Mouse (Mus musculus) MEL (cell line): ENCODE measurements around the gene Pigt. TPM values are rescaled to one million over a fixed set of nuclear protein-coding genes. Genes with fewer than 3 reads are reported as not detected.

Experiments used
- DNase-seq: peaks from one replicate; pipeline ENCODE4 v3.0.0; 2011; ENCODE audit warnings: low read depth, low spot score
- H3K27ac ChIP-seq: 2 replicates; pipeline ENCODE4 v1.5.1; 2012; ENCODE audit warnings: low read depth, mild to moderate bottlenecking, control low read depth, low read length, moderate library complexity; ENCODE audit not compliant: control insufficient read depth
- H3K27me3 ChIP-seq, 2 experiments: fragments of 150-350 bp in 1 of 2; sonication (generic) in 1 of 2; 2 replicates each; pipeline ENCODE4 v1.6.1; 2012; ENCODE audit warnings: low read length in 2 of 2, mild to moderate bottlenecking in 2 of 2, improper control_type of control experiment in 1 of 2, moderate library complexity in 1 of 2; ENCODE audit not compliant: insufficient read depth in 2 of 2, control insufficient read depth in 1 of 2
- H3K36me3 ChIP-seq, 2 experiments: 2 replicates each; pipeline ENCODE4 v1.6.1; 2012 to 2014; ENCODE audit warnings: low read length in 2 of 2, improper control_type of control experiment in 1 of 2, inconsistent platforms in 1 of 2, mild to moderate bottlenecking in 1 of 2; ENCODE audit not compliant: insufficient read depth in 2 of 2, control insufficient read depth in 1 of 2
- H3K4me1 ChIP-seq, 2 experiments: fragments of 150-350 bp in 1 of 2; sonication (generic) in 1 of 2; 2 replicates each; pipeline ENCODE4 v1.6.1; 2012; ENCODE audit warnings: low read length in 2 of 2, improper control_type of control experiment in 1 of 2, mild to moderate bottlenecking in 1 of 2; ENCODE audit not compliant: insufficient read depth in 2 of 2, control insufficient read depth in 1 of 2
- H3K4me3 ChIP-seq, 2 experiments: fragments of 150-350 bp in 1 of 2; sonication (generic) in 1 of 2; 2 replicates each; pipeline ENCODE4 v1.5.1; 2012; ENCODE audit warnings: low read depth in 2 of 2, low read length in 2 of 2, mild to moderate bottlenecking in 2 of 2, moderate library complexity in 2 of 2, control low read depth in 1 of 2, improper control_type of control experiment in 1 of 2; ENCODE audit not compliant: control insufficient read depth in 1 of 2, insufficient read depth in 1 of 2
- H3K79me2 ChIP-seq: 2 replicates; pipeline ENCODE4 v1.6.1; 2012; ENCODE audit warnings: mild to moderate bottlenecking, low read length, moderate library complexity; ENCODE audit not compliant: control insufficient read depth, poor library complexity, insufficient read depth
- H3K9ac ChIP-seq: 2 replicates; pipeline ENCODE4 v1.6.1; 2012; ENCODE audit warnings: low read depth, mild to moderate bottlenecking, control low read depth, low read length, moderate library complexity; ENCODE audit not compliant: control insufficient read depth, poor library complexity, severe bottlenecking
- H3K9me3 ChIP-seq: fragments of 150-350 bp; sonication (generic); replicated peaks from 2 replicates; pipeline ENCODE4 v1.6.1; 2012; ENCODE audit warnings: mild to moderate bottlenecking, low read length, improper control_type of control experiment, moderate library complexity; ENCODE audit not compliant: insufficient read depth
- E2F4 ChIP-seq: IDR thresholded peaks from 2 replicates; pipeline ENCODE4 v1.6.1; 2011; ENCODE audit warnings: low read depth, low read length, improper control_type of control experiment, borderline replicate concordance
- EP300 ChIP-seq, 2 experiments: IDR thresholded peaks; 2 replicates each; pipeline ENCODE4 v1.6.1; 2011; ENCODE audit warnings: improper control_type of control experiment in 2 of 2, low read length in 2 of 2, low read depth in 1 of 2, mild to moderate bottlenecking in 1 of 2
- ETS1 ChIP-seq: IDR thresholded peaks from 2 replicates; pipeline ENCODE4 v1.6.1; 2012; ENCODE audit warnings: low read depth, mild to moderate bottlenecking, inconsistent platforms, low read length, improper control_type of control experiment, moderate library complexity
- KAT2A ChIP-seq: conservative IDR thresholded peaks from 2 replicates; pipeline ENCODE4 v1.6.1; 2012; ENCODE audit warnings: low read depth, low read length, improper control_type of control experiment, inconsistent platforms
- MAFK ChIP-seq: IDR thresholded peaks from 2 replicates; pipeline ENCODE4 v1.6.1; 2011; ENCODE audit warnings: low read depth, mild to moderate bottlenecking, low read length, improper control_type of control experiment, borderline replicate concordance
- MAZ ChIP-seq: IDR thresholded peaks from 2 replicates; pipeline ENCODE4 v1.6.1; 2012; ENCODE audit warnings: low read depth, mild to moderate bottlenecking, inconsistent platforms, low read length, improper control_type of control experiment
- MYC ChIP-seq: IDR thresholded peaks from 2 replicates; pipeline ENCODE4 v1.6.1; 2011; ENCODE audit warnings: low read depth, mild to moderate bottlenecking, low read length, improper control_type of control experiment, moderate library complexity
- NELFE ChIP-seq: IDR thresholded peaks from 2 replicates; pipeline ENCODE4 v1.6.1; 2011; ENCODE audit warnings: low read depth, low read length, improper control_type of control experiment
- NRF1 ChIP-seq: IDR thresholded peaks from 2 replicates; pipeline ENCODE4 v1.6.1; 2014; ENCODE audit warnings: low read depth, mild to moderate bottlenecking, inconsistent platforms, low read length, improper control_type of control experiment, moderate library complexity; ENCODE audit not compliant: poor library complexity, insufficient read depth, severe bottlenecking
- POLR2A ChIP-seq, 2 experiments: IDR thresholded peaks; 2 replicates each; pipeline ENCODE4 v1.6.1; 2011 to 2012; ENCODE audit warnings: low read length in 2 of 2, mild to moderate bottlenecking in 2 of 2, control low read depth in 1 of 2, improper control_type of control experiment in 1 of 2, low read depth in 1 of 2, moderate library complexity in 1 of 2; ENCODE audit not compliant: control insufficient read depth in 1 of 2, insufficient read depth in 1 of 2, poor library complexity in 1 of 2
- RAD21 ChIP-seq: IDR thresholded peaks from 2 replicates; pipeline ENCODE4 v1.6.1; 2011; ENCODE audit warnings: mild to moderate bottlenecking, low read depth, low read length, improper control_type of control experiment
- RCOR1 ChIP-seq: IDR thresholded peaks from 2 replicates; pipeline ENCODE4 v1.6.1; 2012; ENCODE audit warnings: low read depth, mild to moderate bottlenecking, inconsistent platforms, low read length, improper control_type of control experiment
- SIN3A ChIP-seq: IDR thresholded peaks from 2 replicates; pipeline ENCODE4 v1.6.1; 2012; ENCODE audit warnings: low read length, improper control_type of control experiment, inconsistent platforms
- TAL1 ChIP-seq: IDR thresholded peaks from 2 replicates; pipeline ENCODE4 v1.6.1; 2012; ENCODE audit warnings: mild to moderate bottlenecking, inconsistent platforms, low read length, moderate library complexity, mixed read lengths
- USF1 ChIP-seq: IDR thresholded peaks from 2 replicates; pipeline ENCODE4 v1.6.1; 2014; ENCODE audit warnings: low read depth, mild to moderate bottlenecking, inconsistent platforms, low read length, improper control_type of control experiment, moderate library complexity
- ZMIZ1 ChIP-seq: IDR thresholded peaks from 2 replicates; pipeline ENCODE4 v1.6.1; 2012; ENCODE audit warnings: low read depth, mild to moderate bottlenecking, inconsistent platforms, low read length, improper control_type of control experiment, moderate library complexity
- polyA plus RNA-seq, 2 experiments: library from polyadenylated mRNA; stranded (reverse) in 1 of 2; unstranded in 1 of 2; fragments of >175 nt in 1 of 2; fragments of >200 nt in 1 of 2; gene quantifications; 2 replicates each; pipeline versions ENCODE4 v1.2.1 to v1.2.4; 2012; ENCODE audit warnings: low replicate concordance in 2 of 2, low read depth in 1 of 2; ENCODE audit not compliant: insufficient read length in 2 of 2, insufficient read depth in 1 of 2, missing spikeins in 1 of 2
- total RNA-seq: library from RNA; depleted of rRNA; stranded (reverse); fragments of 300-350 nt; gene quantifications from 2 replicates; pipeline ENCODE4 v1.2.3, GENCODE M21; 2012

Gene Pigt
- total and polyA plus RNA-seq, 3 experiments, result 39.8 to 115 TPM; not detected in 1

- H3K27ac ChIP-seq, result no peak overlapping the region
- no peaks in the 10 kb centered on the region; a peak in 1 of 4 replicates for H3K27me3 ChIP-seq
- H3K9ac ChIP-seq, result no peak overlapping the region
- H3K79me2 ChIP-seq, result no peaks in the 10 kb centered on the region
- TF ChIP-seq POLR2A (IDR thresholded peaks at IDR 0.05; ENCODE audit: control insufficient read depth in 1 of 2, insufficient read depth in 1 of 2, low read depth in 1 of 2, low read length in 2 of 2, poor library complexity in 1 of 2) (no peak), KAT2A (no peak), MYC (no peak)
- DNase-seq, result no peak
- no peaks in the 10 kb centered on the region for H3K36me3 ChIP-seq
- no peak overlapping the region for H3K4me3 ChIP-seq
- H3K9me3 ChIP-seq, result no peaks in the 10 kb centered on the region
- H3K4me1 ChIP-seq, result peaks cover 0 to 3% of the 10 kb centered on the region in 2 experiments; a peak in 1 of 4 replicates
Observed at GRCm38 (mm10) chr2:164534315-164534714, 37.0 kb downstream of the Pigt start.

GRCm38 (mm10) chr2:164537003-164537402, 39.7 kb downstream of the Pigt start:
- Histone ChIP-seq H3K36me3 (no peaks in the 10 kb centered on the region), H3K9me3 (no peaks in the 10 kb centered on the region), H3K79me2 (no peaks in the 10 kb centered on the region), H3K27me3 (peaks cover 0 to 3% of the 10 kb centered on the region in 2 experiments; a peak in 1 of 4 replicates), H3K27ac (no peak overlapping the region), H3K4me3 (no peak overlapping the region), H3K4me1 (no peaks in the 10 kb centered on the region), H3K9ac (no peak overlapping the region)
- DNase-seq, result no peak
- TF ChIP-seq ETS1, result no peak
- TF ChIP-seq MAFK, result peak; percentile 66

GRCm38 (mm10) chr2:164540652-164541427, 43.5 kb downstream of the Pigt start:
- H3K4me3 ChIP-seq, result no peak overlapping the region

More at GRCm38 (mm10) chr2:164540652-164541427, 43.5 kb downstream of the Pigt start:
- Histone ChIP-seq H3K9ac (no peak overlapping the region), H3K4me1 (no peaks in the 10 kb centered on the region), H3K27ac (no peak overlapping the region), H3K27me3 (peaks cover 0 to 3% of the 10 kb centered on the region in 2 experiments; a peak in 1 of 4 replicates), H3K79me2 (no peaks in the 10 kb centered on the region), H3K36me3 (no peaks in the 10 kb centered on the region), H3K9me3 (no peaks in the 10 kb centered on the region)
- DNase-seq, result no peak
- no peak for TF ChIP-seq ETS1
- TF ChIP-seq EP300 (IDR thresholded peaks at IDR 0.05; ENCODE audit: low read depth in 1 of 2, low read length in 2 of 2), result no peak
- TF ChIP-seq NELFE, result no peak
- TF ChIP-seq POLR2A (IDR thresholded peaks at IDR 0.05; ENCODE audit: control insufficient read depth in 1 of 2, insufficient read depth in 1 of 2, low read depth in 1 of 2, low read length in 2 of 2, poor library complexity in 1 of 2), result no peak
- no peak for TF ChIP-seq NRF1
- TF ChIP-seq ZMIZ1, result no peak
- TF ChIP-seq KAT2A, result no peak
- no peak for TF ChIP-seq RCOR1
- no peak for TF ChIP-seq MAZ
- TF ChIP-seq E2F4, result no peak
- TF ChIP-seq TAL1, result no peak
- no peak for TF ChIP-seq SIN3A
- no peak for TF ChIP-seq USF1
- no peak for TF ChIP-seq RAD21
